Mouse (Mus musculus) skeletal muscle tissue, adult 2 months (tissue): ENCODE measurements around the gene Adamts9.
A peak's percentile ranks its signal among the peaks of the same experiment; 100 is the strongest.

ENCODE experiments used
- DNase-seq: peaks from one replicate; pipeline ENCODE4 v3.0.0-alpha.2; 2012; ENCODE audit warnings: low read depth, low spot score

The Adamts9 gene

GRCm38 (mm10) chr6:92943057-92943781 is at the start of gene Adamts9:
Gene Adamts9 (minus strand): TSS chr6:92943492.
- DNase-seq, result peak; percentile 73

DNA sequence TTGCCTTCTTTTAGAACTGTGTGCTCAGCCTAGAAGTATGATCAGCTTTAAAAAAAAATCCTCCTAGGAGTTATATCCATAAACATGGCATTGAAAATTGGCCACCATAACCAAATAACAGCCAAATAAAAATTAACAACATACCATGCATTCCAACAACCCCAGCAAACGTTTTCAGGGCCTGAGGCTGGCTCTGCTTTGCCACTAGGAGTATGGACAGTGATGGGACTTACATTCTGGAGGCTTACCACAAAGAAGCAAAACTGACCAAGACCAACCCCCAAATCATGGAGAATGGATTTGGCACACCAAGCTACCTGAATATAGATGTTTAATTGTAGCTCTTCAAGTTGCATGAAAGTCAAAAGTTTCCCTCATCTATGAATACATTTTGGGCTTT is 48.3 kb upstream of the Adamts9 start:
- DNase-seq, result no peak

DNA sequence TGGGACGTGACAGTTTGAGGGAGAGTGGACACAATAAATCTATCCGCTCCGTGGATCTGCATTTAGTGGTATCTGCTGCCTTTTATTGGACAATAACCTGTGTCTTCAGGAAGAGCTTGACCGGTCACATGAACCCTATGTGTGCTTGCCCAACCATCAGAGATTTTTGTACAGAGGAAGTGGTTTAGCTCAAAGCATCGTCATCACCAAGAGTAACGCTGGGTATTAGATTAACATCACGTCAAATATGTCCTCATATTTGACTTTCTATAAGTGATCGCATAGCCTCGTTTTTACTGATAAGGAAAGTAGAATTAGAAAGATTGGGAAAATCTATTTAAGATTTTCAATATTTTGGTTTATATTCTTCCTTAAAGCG is 45.3 kb upstream of the Adamts9 start:
- no peak for DNase-seq

GRCm38 (mm10) chr6:92987846-92988619 is 44.7 kb upstream of the Adamts9 start:
- DNase-seq, result peak; percentile 5

GRCm38 (mm10) chr6:92987366-92987765 is 44.1 kb upstream of the Adamts9 start:
- no peak for DNase-seq

DNA sequence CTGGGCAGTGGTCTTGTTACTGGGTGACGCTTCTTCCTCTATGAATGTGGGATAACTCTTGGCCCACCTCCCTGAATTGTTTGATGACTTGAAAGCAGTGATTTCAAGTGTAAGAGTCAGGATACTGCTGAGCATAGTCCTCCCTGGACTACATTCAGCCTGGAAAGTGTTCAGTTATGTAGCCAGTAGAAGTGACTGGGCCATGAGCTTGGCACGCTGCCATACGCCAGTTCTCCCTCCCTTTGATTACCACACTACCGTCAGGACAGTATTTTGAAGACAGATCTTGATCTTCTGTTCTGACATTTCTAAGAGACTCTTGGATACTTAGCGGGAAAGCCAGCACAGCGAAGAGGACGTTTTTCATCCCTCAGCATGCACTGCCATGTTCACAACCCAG is 40.1 kb upstream of the Adamts9 start:
- peak; percentile 11 for DNase-seq

DNA sequence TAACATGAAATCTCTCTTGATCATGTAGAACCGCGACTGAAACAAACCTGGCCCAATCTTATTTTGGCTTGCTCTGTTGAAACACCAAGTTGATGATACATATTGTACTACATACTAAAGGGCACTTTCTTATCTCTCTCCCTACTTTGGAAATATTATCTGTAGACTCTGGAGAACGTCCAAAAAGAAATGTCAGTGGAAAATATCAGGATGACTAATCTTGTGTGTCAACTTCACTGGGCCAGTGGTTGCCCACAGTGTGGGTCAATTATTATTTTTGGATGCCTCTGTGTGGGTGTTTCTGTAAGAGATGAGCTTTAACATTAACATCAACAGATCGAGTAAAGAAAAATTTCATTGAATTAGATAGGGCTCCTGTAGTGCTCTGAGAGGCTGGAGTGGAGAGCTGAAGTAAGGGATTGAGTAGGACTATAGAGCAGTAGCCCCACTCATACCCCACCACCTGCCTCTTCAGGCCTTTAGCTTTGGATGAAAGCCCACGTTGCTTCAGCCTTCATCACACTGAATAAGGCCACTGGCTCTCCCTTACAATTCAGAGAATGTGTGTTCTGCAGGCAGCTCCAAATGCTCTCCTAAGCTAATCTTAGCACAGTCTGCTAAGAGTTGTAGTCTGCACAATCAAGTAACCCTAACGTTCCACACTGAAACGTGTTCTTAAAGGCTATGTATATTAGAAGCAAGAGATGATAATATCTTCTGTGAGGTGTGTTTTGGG is 38.3 kb upstream of the Adamts9 start:
- no peak for DNase-seq

GRCm38 (mm10) chr6:92973340-92973739 is 30.0 kb upstream of the Adamts9 start:
- DNase-seq, result no peak

GRCm38 (mm10) chr6:92968718-92969117 is 25.4 kb upstream of the Adamts9 start:
- DNase-seq, result no peak

DNA sequence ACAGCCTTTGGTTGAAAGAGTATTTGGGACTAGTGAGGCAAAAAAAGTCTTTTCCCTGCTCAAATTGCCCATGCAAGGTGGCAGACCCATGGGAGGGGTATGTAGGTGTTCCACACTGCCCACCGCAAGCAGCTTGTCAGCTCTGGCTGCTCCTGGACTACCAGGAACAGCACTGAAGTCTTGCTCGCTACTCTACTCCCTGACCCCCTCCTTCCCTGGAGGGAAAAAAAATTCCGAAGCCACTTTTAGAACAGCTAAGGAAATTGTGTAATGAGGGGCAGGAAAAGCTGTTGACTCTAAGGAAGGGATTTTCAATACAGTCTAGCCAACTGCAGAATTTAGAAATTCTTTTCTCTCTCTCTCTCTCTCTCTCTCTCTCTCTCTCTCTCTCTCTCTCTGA is 24.9 kb upstream of the Adamts9 start:
- peak; percentile 25 for DNase-seq

GRCm38 (mm10) chr6:92962966-92963365 is 19.7 kb upstream of the Adamts9 start:
- no peak for DNase-seq

- no peak for DNase-seq
These were observed 17.7 kb upstream of the Adamts9 start for GRCm38 (mm10) chr6:92960997-92961396.

- no peak for DNase-seq
These were observed 16.1 kb upstream of the Adamts9 start for GRCm38 (mm10) chr6:92959416-92959815.

- DNase-seq, result no peak
These were observed 4.2 kb upstream of the Adamts9 start for GRCm38 (mm10) chr6:92947337-92948042.

GRCm38 (mm10) chr6:92944711-92945110 is 1.4 kb upstream of the Adamts9 start:
- DNase-seq, result no peak

- DNase-seq, result no peak
These were observed 875 bp upstream of the Adamts9 start for GRCm38 (mm10) chr6:92944048-92944685.

- DNase-seq, result no peak
These were observed 1.4 kb downstream of the Adamts9 start for GRCm38 (mm10) chr6:92941756-92942420.

DNA sequence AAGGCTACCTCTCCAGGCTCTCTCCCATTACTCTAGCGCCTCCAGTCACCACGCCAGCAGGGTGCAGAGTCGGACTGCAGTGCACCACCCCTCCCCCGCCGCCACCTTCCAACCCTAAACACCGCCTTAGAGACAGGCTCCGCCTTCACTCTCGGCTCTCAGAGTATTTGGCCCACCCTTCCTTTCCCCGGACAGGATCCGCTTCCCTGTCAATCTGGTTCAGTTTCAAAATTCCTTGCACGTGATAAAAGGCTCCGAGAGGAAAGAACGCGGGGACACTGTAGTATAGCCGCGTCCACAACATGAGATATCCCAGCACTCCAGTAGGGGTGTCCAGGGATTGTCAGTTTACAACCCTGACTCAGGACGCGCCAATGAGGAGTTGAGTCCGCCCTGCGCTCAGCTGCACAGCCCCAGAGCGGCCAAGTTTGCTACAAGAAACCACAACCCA is 2.0 kb downstream of the Adamts9 start:
- DNase-seq, result peak; percentile 84

- DNase-seq, result peak; percentile 50
These were observed 2.8 kb downstream of the Adamts9 start for GRCm38 (mm10) chr6:92940191-92941131.
